Mouse (Mus musculus) brain, adult 2 months (tissue): ENCODE measurements around the gene Zmat3.

Experiments used
- DNase-seq: peaks from one replicate; pipeline ENCODE4 v3.0.0; 2011; ENCODE audit warnings: low read depth, low spot score

Gene Zmat3

GRCm38 (mm10) chr3:32371957-32372356 is 6.1 kb upstream of the Zmat3 start:
- no peak for DNase-seq

- no peak for DNase-seq
Observed at GRCm38 (mm10) chr3:32367516-32367915, 1.7 kb upstream of the Zmat3 start.

GRCm38 (mm10) chr3:32366246-32366734 is 476 bp upstream of the Zmat3 start:
- peak; percentile 62 for DNase-seq

GRCm38 (mm10) chr3:32364841-32365545 is 821 bp downstream of the Zmat3 start:
- DNase-seq = peak; percentile 76

- DNase-seq = peak; percentile 35
Observed at GRCm38 (mm10) chr3:32364195-32364594, 1.6 kb downstream of the Zmat3 start.

- DNase-seq = peak; percentile 12
Observed at GRCm38 (mm10) chr3:32361221-32361620, 4.6 kb downstream of the Zmat3 start.

- DNase-seq = peak; percentile 65
Observed at GRCm38 (mm10) chr3:32347881-32348280, 17.9 kb downstream of the Zmat3 start.

- no peak for DNase-seq
Observed at GRCm38 (mm10) chr3:32345249-32345648, 20.6 kb downstream of the Zmat3 start.

- no peak for DNase-seq
Observed at GRCm38 (mm10) chr3:32344825-32345224, 21.0 kb downstream of the Zmat3 start.

- peak; percentile 34 for DNase-seq
Observed at GRCm38 (mm10) chr3:32343371-32343770, 22.4 kb downstream of the Zmat3 start.

GRCm38 (mm10) chr3:32341434-32341833 is 24.4 kb downstream of the Zmat3 start:
- DNase-seq = no peak

- DNase-seq = no peak
Observed at GRCm38 (mm10) chr3:32338231-32338630, 27.6 kb downstream of the Zmat3 start.

GRCm38 (mm10) chr3:32337770-32338169 is 28.0 kb downstream of the Zmat3 start:
- no peak for DNase-seq

GRCm38 (mm10) chr3:32334901-32335300 is 30.9 kb downstream of the Zmat3 start:
- peak; percentile 43 for DNase-seq

- peak; percentile 94 for DNase-seq
Observed at GRCm38 (mm10) chr3:32333456-32334086, 32.2 kb downstream of the Zmat3 start.

- DNase-seq = no peak
Observed at GRCm38 (mm10) chr3:32317901-32318416, 47.9 kb downstream of the Zmat3 start.

GRCm38 (mm10) chr3:32317165-32317900 is 48.5 kb downstream of the Zmat3 start:
- peak; percentile 70 for DNase-seq

- DNase-seq = no peak
Observed at GRCm38 (mm10) chr3:32314746-32315145, 51.1 kb downstream of the Zmat3 start.

- no peak for DNase-seq
Observed at GRCm38 (mm10) chr3:32304171-32304570, 61.6 kb downstream of the Zmat3 start.

GRCm38 (mm10) chr3:32292001-32292400 is 73.8 kb downstream of the Zmat3 start:
- no peak for DNase-seq
